8 mouse cellular contexts compared by ENCODE assay signal in genomic region chr17:37028683-37029120, GRCm38 (mm10). TPM values are rescaled to one million over a fixed set of nuclear protein-coding genes. Genes with fewer than 3 reads are reported as not detected.
DNase-seq lines count a peak whose midpoint lies in the region; ATAC-seq and TF ChIP-seq lines count a peak whose summit lies in the region.

No protein-coding gene starts in this region.

- H3K9ac ChIP-seq in heart, embryonic 15.5 days = peak overlapping the region; percentile 56
- peak overlapping the region; percentile 41; the same call in 1 of the 2 replicates for H3K9ac ChIP-seq in liver, embryonic 13.5 days
- H3K9ac ChIP-seq in neural tube, embryonic 12.5 days = peak overlapping the region; percentile 51

- peak overlapping the region; percentile 48 for H3K4me3 ChIP-seq in forebrain, embryonic 10.5 days
- H3K4me3 ChIP-seq in heart, embryonic 15.5 days = peak overlapping the region; percentile 64
- peak overlapping the region; percentile 53 for H3K4me3 ChIP-seq in liver, embryonic 13.5 days (replicated peaks)
- peak overlapping the region; percentile 28 for H3K4me3 ChIP-seq in neural tube, embryonic 12.5 days
- peak overlapping the region; percentile 95 for H3K4me3 ChIP-seq in testis, adult 2 months (ENCODE audit: control insufficient read depth, low read depth, low read length)

- DNase-seq in CD4-positive helper T cell, adult 2 months (ENCODE audit: low read depth, low spot score) = peak; percentile 76
- peak; percentile 99 for DNase-seq in brain, embryonic 14.5 days (ENCODE audit: low read depth)
- peak; percentile 95 for DNase-seq in forebrain, embryonic 10.5 days (ENCODE audit: extremely low spot score, low spot score)
- DNase-seq in kidney, postnatal 14 days = peak; percentile 93
- peak; percentile 56 for DNase-seq in liver, embryonic 13.5 days

- peak overlapping the region; percentile 95 for H3K27ac ChIP-seq in forebrain, embryonic 10.5 days
- peak overlapping the region; percentile 87 for H3K27ac ChIP-seq in heart, embryonic 15.5 days
- H3K27ac ChIP-seq in liver, embryonic 13.5 days = no peak overlapping the region
- peak overlapping the region; percentile 94 for H3K27ac ChIP-seq in neural tube, embryonic 12.5 days
- no peak overlapping the region for H3K27ac ChIP-seq in testis, adult 2 months (ENCODE audit: control insufficient read depth, insufficient read depth, low read depth, low read length)

- no peaks in the 10 kb centered on the region for H3K27me3 ChIP-seq in forebrain, embryonic 10.5 days (ENCODE audit: poor library complexity, severe bottlenecking)
- no peaks in the 10 kb centered on the region for H3K27me3 ChIP-seq in heart, embryonic 15.5 days
- H3K27me3 ChIP-seq in liver, embryonic 13.5 days = no peaks in the 10 kb centered on the region
- H3K27me3 ChIP-seq in neural tube, embryonic 12.5 days (replicated peaks) = no peaks in the 10 kb centered on the region
- no peaks in the 10 kb centered on the region for H3K27me3 ChIP-seq in testis, adult 2 months (ENCODE audit: control insufficient read depth, insufficient read depth, low read length)

- under 1% methylated on average over 14 of the region's 14 CpGs for WGBS in forebrain, embryonic 10.5 days
- under 1% methylated on average over 14 of the region's 14 CpGs for WGBS in heart, embryonic 15.5 days
- WGBS in liver, embryonic 13.5 days (ENCODE audit: insufficient replicate concordance) = 2% methylated on average over 14 of the region's 14 CpGs
- under 1% methylated on average over 14 of the region's 14 CpGs for whole genome bisulfite sequencing in neural tube, embryonic 12.5 days

- 0 out of 2 replicates have a peak, but pooled peaks have one; percentile 19 for TF ChIP-seq POLR2A in brain, embryonic 14.5 days (IDR thresholded peaks at IDR 0.05; ENCODE audit: borderline replicate concordance, extremely low read depth, insufficient read depth, insufficient read length, poor library complexity, severe bottlenecking)
- TF ChIP-seq POLR2A in testis, adult 2 months (IDR thresholded peaks at IDR 0.05; ENCODE audit: control insufficient read depth, low read depth, low read length) = no peak

- TF ChIP-seq CTCF in brain, embryonic 14.5 days (IDR thresholded peaks at IDR 0.05; ENCODE audit: borderline replicate concordance, extremely low read depth, insufficient read depth, insufficient read length) = no peak
- TF ChIP-seq CTCF in testis, adult 2 months (IDR thresholded peaks at IDR 0.05; ENCODE audit: control insufficient read depth, insufficient read depth, insufficient replicate concordance, low read depth, low read length) = no peak

- no peaks in the 10 kb centered on the region for H3K9me3 ChIP-seq in forebrain, embryonic 10.5 days
- H3K9me3 ChIP-seq in heart, embryonic 15.5 days (replicated peaks) = no peaks in the 10 kb centered on the region
- no peaks in the 10 kb centered on the region for H3K9me3 ChIP-seq in liver, embryonic 13.5 days (replicated peaks)
- no peaks in the 10 kb centered on the region for H3K9me3 ChIP-seq in neural tube, embryonic 12.5 days

- H3K36me3 ChIP-seq in forebrain, embryonic 10.5 days (replicated peaks) = no peaks in the 10 kb centered on the region
- no peaks in the 10 kb centered on the region for H3K36me3 ChIP-seq in heart, embryonic 15.5 days
- no peaks in the 10 kb centered on the region for H3K36me3 ChIP-seq in liver, embryonic 13.5 days
- no peaks in the 10 kb centered on the region for H3K36me3 ChIP-seq in neural tube, embryonic 12.5 days
- H3K36me3 ChIP-seq in testis, adult 2 months (ENCODE audit: control insufficient read depth, insufficient read depth, low read length) = no peaks in the 10 kb centered on the region

- H3K4me2 ChIP-seq in heart, embryonic 15.5 days = peak overlapping the region; percentile 66
- H3K4me2 ChIP-seq in liver, embryonic 13.5 days = peak overlapping the region; percentile 58
- H3K4me2 ChIP-seq in neural tube, embryonic 12.5 days (replicated peaks) = peak overlapping the region; percentile 57

- H3K4me1 ChIP-seq in forebrain, embryonic 10.5 days = peaks cover 17% of the 10 kb centered on the region
- H3K4me1 ChIP-seq in heart, embryonic 15.5 days (replicated peaks) = peaks cover 3% of the 10 kb centered on the region
- H3K4me1 ChIP-seq in liver, embryonic 13.5 days (replicated peaks) = peaks cover 4% of the 10 kb centered on the region
- no peaks in the 10 kb centered on the region for H3K4me1 ChIP-seq in neural tube, embryonic 12.5 days
- H3K4me1 ChIP-seq in testis, adult 2 months (ENCODE audit: control insufficient read depth, insufficient read depth, low read length) = peaks cover 8% of the 10 kb centered on the region

- peak; percentile 97 for ATAC-seq in heart, embryonic 15.5 days (replicated peaks; ENCODE audit: insufficient number of reproducible peaks, insufficient read depth, low FRiP score, low read depth)
- peak; percentile 91 for ATAC-seq in liver, embryonic 13.5 days (ENCODE audit: low read depth)
- peak; percentile 99 for ATAC-seq in neural tube, embryonic 12.5 days (ENCODE audit: low FRiP score, low read depth)

RNA-seq across cellular contexts. Expression of gene Mog, which starts 5.5 kb away (rescaled TPM):
- polyA plus RNA-seq in brain, embryonic 14.5 days (2012; rRNA removed) = not detected in 2 replicates
- 0.16 and 0.30 TPM in 2 replicates for polyA plus RNA-seq in forebrain, embryonic 10.5 days (2016; fragmentation: Nextera tagmentation; extraction: Ambion mirVana)
- polyA plus RNA-seq in heart, embryonic 15.5 days (2015; fragmentation: Nextera tagmentation; extraction: Ambion mirVana) = 0.13 TPM in 1 of 2 replicates, not detected in the other
- polyA plus RNA-seq in liver, embryonic 13.5 days (2015; fragmentation: Nextera tagmentation; extraction: Ambion mirVana) = not detected in 2 replicates
- polyA plus RNA-seq in neural tube, embryonic 12.5 days (2016; fragmentation: Nextera tagmentation; extraction: Ambion mirVana) = 1.0 and 1.3 TPM in 2 replicates
- polyA plus RNA-seq in testis, adult 2 months (2012; rRNA removed) = 0.05 TPM in 1 of 2 replicates, not detected in the other

RNA-seq across cellular contexts. Expression of gene Gabbr1, which starts 17.1 kb away (rescaled TPM):
- 238 and 282 TPM in 2 replicates for polyA plus RNA-seq in brain, embryonic 14.5 days (2012; rRNA removed)
- 8.0 and 8.4 TPM in 2 replicates for polyA plus RNA-seq in forebrain, embryonic 10.5 days (2016; fragmentation: Nextera tagmentation; extraction: Ambion mirVana)
- 4.6 and 5.6 TPM in 2 replicates for polyA plus RNA-seq in heart, embryonic 15.5 days (2015; fragmentation: Nextera tagmentation; extraction: Ambion mirVana)
- polyA plus RNA-seq in liver, embryonic 13.5 days (2015; fragmentation: Nextera tagmentation; extraction: Ambion mirVana) = 0.43 and 0.51 TPM in 2 replicates
- 44.6 and 47.0 TPM in 2 replicates for polyA plus RNA-seq in neural tube, embryonic 12.5 days (2016; fragmentation: Nextera tagmentation; extraction: Ambion mirVana)
- 11.4 and 12.3 TPM in 2 replicates for polyA plus RNA-seq in testis, adult 2 months (2012; rRNA removed)

RNA-seq across cellular contexts. Expression of gene Zfp57, which starts 27.7 kb away (rescaled TPM):
- 352 and 386 TPM in 2 replicates for polyA plus RNA-seq in brain, embryonic 14.5 days (2012; rRNA removed)
- 78.5 and 81.0 TPM in 2 replicates for polyA plus RNA-seq in forebrain, embryonic 10.5 days (2016; fragmentation: Nextera tagmentation; extraction: Ambion mirVana)
- polyA plus RNA-seq in heart, embryonic 15.5 days (2015; fragmentation: Nextera tagmentation; extraction: Ambion mirVana) = 32.4 and 40.4 TPM in 2 replicates
- polyA plus RNA-seq in liver, embryonic 13.5 days (2015; fragmentation: Nextera tagmentation; extraction: Ambion mirVana) = 4.6 TPM in 2 replicates
- 208 and 210 TPM in 2 replicates for polyA plus RNA-seq in neural tube, embryonic 12.5 days (2016; fragmentation: Nextera tagmentation; extraction: Ambion mirVana)
- 16.0 and 16.5 TPM in 2 replicates for polyA plus RNA-seq in testis, adult 2 months (2012; rRNA removed)

RNA-seq across cellular contexts. Expression of gene H2-M5, which starts 39.4 kb away (rescaled TPM):
- polyA plus RNA-seq in brain, embryonic 14.5 days (2012; rRNA removed) = 13.4 and 16.0 TPM in 2 replicates
- polyA plus RNA-seq in forebrain, embryonic 10.5 days (2016; fragmentation: Nextera tagmentation; extraction: Ambion mirVana) = 0.74 and 0.94 TPM in 2 replicates
- polyA plus RNA-seq in heart, embryonic 15.5 days (2015; fragmentation: Nextera tagmentation; extraction: Ambion mirVana) = 0.34 and 0.49 TPM in 2 replicates
- not detected in 2 replicates for polyA plus RNA-seq in liver, embryonic 13.5 days (2015; fragmentation: Nextera tagmentation; extraction: Ambion mirVana)
- polyA plus RNA-seq in neural tube, embryonic 12.5 days (2016; fragmentation: Nextera tagmentation; extraction: Ambion mirVana) = 1.7 and 1.9 TPM in 2 replicates
- polyA plus RNA-seq in testis, adult 2 months (2012; rRNA removed) = 1.6 and 2.8 TPM in 2 replicates

RNA-seq across cellular contexts. Expression of gene 2410137M14Rik, which starts 47.7 kb away (rescaled TPM):
- 1.5 and 1.6 TPM in 2 replicates for polyA plus RNA-seq in brain, embryonic 14.5 days (2012; rRNA removed)
- not detected in 2 replicates for polyA plus RNA-seq in forebrain, embryonic 10.5 days (2016; fragmentation: Nextera tagmentation; extraction: Ambion mirVana)
- polyA plus RNA-seq in heart, embryonic 15.5 days (2015; fragmentation: Nextera tagmentation; extraction: Ambion mirVana) = not detected in 2 replicates
- polyA plus RNA-seq in liver, embryonic 13.5 days (2015; fragmentation: Nextera tagmentation; extraction: Ambion mirVana) = not detected in 2 replicates
- 0.47 TPM in 1 of 2 replicates, not detected in the other for polyA plus RNA-seq in neural tube, embryonic 12.5 days (2016; fragmentation: Nextera tagmentation; extraction: Ambion mirVana)
- 0.56 and 1.0 TPM in 2 replicates for polyA plus RNA-seq in testis, adult 2 months (2012; rRNA removed)

Comparison
In these comparisons a context has a peak if more than half of its experiments do, and no peak if none do; other contexts are left out.
1. H3K27ac ChIP-seq: peak in forebrain, embryonic 10.5 days (single experiment), heart, embryonic 15.5 days (single experiment) and neural tube, embryonic 12.5 days (single experiment); none in liver, embryonic 13.5 days (single experiment) and testis, adult 2 months (single experiment).
2. H3K4me3 ChIP-seq: peak in every context shown above with its lines; median percentile 95 in testis, adult 2 months; 64 in heart, embryonic 15.5 days; 53 in liver, embryonic 13.5 days; 48 in forebrain, embryonic 10.5 days; 28 in neural tube, embryonic 12.5 days.
3. Peak in every context shown above with its lines, with median percentiles within 50 percentile points of each other: DNase-seq, ATAC-seq, H3K4me2 ChIP-seq and H3K9ac ChIP-seq.